Mouse (Mus musculus): ENCODE measurements around the gene Zfp965. TPM values are rescaled to one million over a fixed set of nuclear protein-coding genes. Genes with fewer than 3 reads are reported as not detected.

Gene Zfp965
- polyA plus RNA-seq (2014; fragmentation: Illumina TruSeq; extraction: RNeasy Lipid Tissue Mini Kit (QIAGEN cat#74804)) = 60.7 TPM

DNA sequence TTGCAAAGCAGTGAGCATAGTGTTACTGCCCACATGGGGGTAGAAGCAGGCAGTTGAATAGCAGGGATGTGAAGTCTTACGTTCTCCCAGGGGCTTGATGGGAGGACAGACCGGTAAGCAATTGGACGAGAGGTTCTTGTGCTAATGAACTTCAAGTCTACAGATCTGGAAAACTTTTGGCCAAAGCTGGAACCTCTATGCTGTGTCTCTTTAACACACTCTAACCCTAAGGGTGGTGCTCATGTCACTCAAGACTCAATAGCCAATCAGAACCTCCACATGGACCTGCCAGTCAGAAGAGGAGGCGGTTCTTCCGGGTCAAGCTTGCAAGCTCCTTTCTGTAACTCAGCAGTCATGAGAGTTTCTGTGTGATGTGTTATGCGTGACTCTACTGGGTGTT lies at the start of gene Zfp965:
Zfp965 (plus strand) TSS at position 301 of the 400 bp plus-strand sequence.

DNA sequence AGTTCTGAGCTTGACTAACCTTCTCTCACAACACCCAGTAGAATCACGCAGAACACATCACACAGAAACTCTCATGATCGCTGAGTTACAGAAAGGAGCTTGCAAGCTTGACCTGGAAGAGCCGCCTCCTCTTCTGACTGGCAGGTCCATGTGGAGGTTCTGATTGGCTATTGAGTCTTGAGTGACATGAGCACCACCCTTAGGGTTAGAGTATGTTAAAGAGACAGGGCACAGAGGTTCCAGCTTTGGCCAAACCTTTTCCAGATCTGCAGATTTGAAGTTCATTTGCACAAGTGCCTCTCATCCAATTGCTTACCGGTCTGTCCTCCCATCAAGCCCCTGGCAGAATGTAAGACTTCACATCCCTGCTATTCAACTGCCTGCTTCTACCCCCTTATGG lies 34.1 kb upstream of the Zfp965 start, which contains the start of gene Gm4724:
Gm4724 (minus strand) TSS at position 101 of the 400 bp plus-strand sequence.

Other genes starting within 250 kb of the Zfp965 start
- gene Gm14440, start 194.9 kb upstream of the Zfp965 start, polyA plus RNA-seq (2014; fragmentation: Illumina TruSeq; extraction: RNeasy Lipid Tissue Mini Kit (QIAGEN cat#74804)) = 64.1 TPM
- gene Gm4631, start 131.8 kb upstream of the Zfp965 start, polyA plus RNA-seq (2014; fragmentation: Illumina TruSeq; extraction: RNeasy Lipid Tissue Mini Kit (QIAGEN cat#74804)) = 103 TPM
- 26.0 TPM for gene Zfp968, start 97.5 kb upstream of the Zfp965 start, polyA plus RNA-seq (2014; fragmentation: Illumina TruSeq; extraction: RNeasy Lipid Tissue Mini Kit (QIAGEN cat#74804))
- gene Gm4724, start 34.2 kb upstream of the Zfp965 start, polyA plus RNA-seq (2014; fragmentation: Illumina TruSeq; extraction: RNeasy Lipid Tissue Mini Kit (QIAGEN cat#74804)) = 64.5 TPM
- 2.4 TPM for gene Gm11007, start 174.0 kb downstream of the Zfp965 start, polyA plus RNA-seq (2014; fragmentation: Illumina TruSeq; extraction: RNeasy Lipid Tissue Mini Kit (QIAGEN cat#74804))
- gene Zfp969, start 233.7 kb downstream of the Zfp965 start, polyA plus RNA-seq (2014; fragmentation: Illumina TruSeq; extraction: RNeasy Lipid Tissue Mini Kit (QIAGEN cat#74804)) = not detected